Mouse (Mus musculus) thymus, postnatal 36 days (tissue): ENCODE measurements around the gene Dqx1.

Experiments used
- DNase-seq, 2 experiments: peaks; one replicate each; pipeline ENCODE4 v3.0.0; 2022; ENCODE audit warnings: mixed read lengths in 2 of 2

Dqx1 gene

DNA sequence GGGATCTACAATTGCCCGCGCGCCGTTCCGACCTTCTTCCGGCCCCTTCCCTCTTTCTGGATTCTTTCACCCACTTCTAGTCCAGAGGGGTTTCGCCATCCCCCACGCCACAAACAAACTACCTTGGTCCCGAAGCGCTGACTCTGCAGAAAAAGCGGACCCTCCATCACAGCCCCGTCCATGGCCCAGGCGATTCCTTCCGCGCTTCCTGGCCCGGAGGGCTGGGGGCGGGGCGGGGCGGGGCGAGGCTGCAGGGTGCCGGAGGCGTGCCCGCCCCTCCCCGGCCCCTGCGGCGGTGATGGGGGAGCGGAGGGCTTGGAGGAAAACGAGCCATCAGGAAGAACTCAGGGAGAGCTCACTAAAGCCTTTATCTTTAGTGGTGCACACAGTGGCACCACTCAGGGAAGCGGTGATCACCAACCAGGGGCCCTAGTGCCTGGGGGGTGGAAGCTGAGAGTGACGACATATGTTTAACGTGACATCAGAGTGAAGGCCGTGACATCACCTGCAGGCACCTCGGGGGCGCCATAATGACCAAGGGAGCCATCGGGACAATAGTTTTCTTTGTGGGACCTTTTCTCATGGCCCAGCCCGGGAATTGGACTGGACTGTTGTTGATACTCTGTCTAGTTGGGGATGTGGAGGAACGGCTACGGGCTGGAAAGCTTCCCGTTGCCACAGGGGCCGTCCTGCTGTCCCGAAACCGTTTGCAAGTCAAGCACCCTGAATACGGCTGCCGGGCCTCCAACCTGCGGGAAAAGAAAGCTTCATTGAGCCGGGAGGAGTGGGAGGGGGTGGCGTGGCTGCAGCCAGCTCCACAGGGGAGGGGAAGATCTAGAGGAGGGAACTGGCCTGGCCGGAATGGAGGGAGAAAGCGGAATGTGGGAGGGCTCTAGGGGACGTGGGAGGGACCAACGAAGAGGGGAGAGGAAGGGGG, 24.1 kb upstream of the Dqx1 start, which contains the start of the genes Dok1 and Loxl3:
TSS of gene Dok1 (minus strand) at position 223 of the 937 bp plus-strand sequence.
TSS of gene Loxl3 (plus strand) at position 925 of the 937 bp plus-strand sequence.
- peak; percentile 71 to 77 for DNase-seq

DNA sequence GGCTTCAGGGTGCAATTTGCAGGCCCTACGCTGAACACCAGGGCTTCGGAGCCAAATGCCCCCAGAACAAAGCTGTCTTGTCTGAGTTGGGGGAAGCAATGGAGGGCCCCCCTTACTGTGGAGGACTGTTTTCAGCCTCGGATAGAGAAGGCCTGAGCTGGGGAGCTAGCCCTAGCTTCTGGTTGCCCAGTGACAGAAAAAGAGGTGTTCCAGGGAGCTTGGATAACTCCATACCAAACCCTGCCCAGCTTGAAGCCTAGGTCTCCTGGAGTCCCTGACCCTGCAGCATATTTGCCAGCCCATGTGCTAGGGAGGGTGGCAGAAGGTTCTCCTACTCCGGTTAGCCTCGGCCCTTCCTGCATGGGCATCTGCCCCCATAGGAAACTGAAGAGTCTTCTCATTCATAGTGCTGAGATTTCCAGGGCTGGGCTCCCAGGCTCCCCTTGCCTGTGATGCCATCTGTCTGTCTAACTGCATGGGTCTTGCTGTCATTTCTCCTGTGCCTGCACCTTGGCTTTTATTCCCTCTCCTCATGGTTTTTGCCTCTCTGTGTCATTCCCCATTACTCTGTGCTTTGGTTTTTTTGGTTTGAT, 23.1 kb upstream of the Dqx1 start:
- DNase-seq, result no peak

DNA sequence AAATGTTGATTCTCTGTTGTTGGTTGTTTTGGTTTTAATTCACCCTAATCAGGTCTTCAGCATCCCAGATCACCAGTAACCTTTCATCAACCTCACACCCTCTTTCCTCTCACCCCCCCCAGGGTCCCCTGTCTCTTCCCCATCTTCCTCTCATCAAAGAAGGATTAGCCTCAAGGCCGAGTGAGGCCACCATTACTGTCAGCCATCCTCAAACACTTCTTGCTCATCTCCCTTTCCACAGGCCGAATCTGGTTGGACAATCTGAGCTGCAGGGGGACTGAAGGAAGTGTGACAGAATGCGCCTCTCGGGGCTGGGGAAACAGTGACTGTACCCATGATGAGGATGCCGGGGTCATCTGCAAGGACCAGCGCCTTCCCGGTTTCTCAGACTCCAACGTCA, 20.5 kb upstream of the Dqx1 start:
- DNase-seq, result no peak

DNA sequence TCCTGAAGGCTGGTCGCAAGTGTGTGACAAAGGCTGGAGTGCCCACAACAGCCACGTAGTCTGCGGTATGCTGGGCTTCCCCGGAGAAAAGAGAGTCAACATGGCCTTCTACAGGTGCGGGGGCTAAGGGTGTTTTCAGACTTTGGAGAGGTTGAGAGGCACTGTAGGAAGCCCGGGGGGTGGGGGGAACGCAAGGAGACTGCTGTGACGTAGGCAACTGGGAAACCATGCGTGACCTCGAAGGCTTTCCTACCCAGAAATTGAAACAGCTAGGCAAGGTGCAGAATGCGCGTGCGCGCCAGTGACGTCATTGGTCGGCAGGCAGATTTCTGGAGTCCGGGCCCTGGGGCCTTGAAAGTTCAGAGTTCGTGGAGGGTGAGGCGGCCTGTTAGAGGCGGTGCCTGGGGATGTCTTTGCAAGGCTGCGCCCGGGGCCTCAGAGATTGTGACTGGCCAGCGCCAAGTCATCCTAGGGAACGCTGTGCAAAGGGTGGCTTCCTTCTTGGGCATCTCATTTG, 19.1 kb upstream of the Dqx1 start:
- peak; percentile 90 to 95 for DNase-seq

DNA sequence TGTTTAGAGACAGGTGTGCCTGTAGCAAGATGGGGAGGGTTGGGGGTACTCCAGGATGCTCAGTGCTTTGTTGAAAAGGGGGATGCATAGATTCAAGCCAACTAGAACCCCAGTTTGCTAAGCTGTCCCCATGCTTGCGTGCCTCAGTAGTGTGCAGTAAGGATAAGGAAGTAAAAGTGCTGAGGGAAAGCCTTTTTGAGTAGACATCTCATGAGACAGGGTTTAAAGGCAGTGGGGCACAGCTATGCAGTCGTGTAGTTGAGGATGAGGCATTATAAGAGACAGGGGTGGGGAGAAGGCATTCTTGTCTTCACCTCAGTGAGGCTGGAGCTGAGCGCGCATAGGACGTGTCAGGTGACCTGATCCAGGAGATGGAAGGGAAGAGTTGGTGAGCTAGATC, 17.0 kb upstream of the Dqx1 start:
- no peak for DNase-seq

DNA sequence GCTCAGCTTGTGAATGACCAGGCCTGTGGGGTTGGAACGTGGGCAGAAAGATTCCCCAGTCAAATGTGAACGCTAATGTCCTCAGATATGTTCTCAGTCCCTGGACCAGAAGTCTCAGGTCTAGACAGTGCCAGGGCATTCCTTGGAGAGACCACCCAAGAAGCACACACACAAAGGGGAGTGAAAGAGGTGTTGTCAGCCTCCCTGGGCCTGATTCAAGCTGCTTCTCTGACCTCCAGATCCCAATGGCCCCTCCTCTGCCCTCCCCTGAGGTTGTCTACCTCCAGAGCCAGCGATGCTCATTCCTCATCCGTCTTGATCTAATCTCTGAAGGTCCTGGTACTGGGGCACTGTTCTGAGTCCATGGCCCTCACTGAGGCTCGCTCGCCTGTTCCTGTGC, 14.1 kb upstream of the Dqx1 start:
- DNase-seq, result no peak

DNA sequence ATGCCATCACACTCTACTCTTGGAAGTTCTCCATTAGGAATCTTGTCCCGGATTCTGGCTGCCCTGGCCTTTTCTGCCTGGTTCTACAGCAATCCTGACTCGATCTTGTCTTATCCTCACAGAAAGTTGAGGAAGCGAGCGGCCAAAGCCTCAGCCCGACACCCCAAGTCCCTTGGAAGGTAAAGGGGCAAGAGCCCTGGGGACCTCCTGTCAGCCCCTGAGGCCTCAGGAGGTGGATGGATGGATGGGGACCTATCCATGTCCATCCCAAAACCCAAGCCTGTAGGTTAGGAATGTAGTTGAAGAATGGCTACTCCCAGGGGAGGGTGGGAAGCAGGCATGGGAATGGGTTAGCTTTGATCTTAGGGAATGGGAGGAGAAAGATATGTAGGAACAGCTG, 13.7 kb upstream of the Dqx1 start:
- no peak for DNase-seq

DNA sequence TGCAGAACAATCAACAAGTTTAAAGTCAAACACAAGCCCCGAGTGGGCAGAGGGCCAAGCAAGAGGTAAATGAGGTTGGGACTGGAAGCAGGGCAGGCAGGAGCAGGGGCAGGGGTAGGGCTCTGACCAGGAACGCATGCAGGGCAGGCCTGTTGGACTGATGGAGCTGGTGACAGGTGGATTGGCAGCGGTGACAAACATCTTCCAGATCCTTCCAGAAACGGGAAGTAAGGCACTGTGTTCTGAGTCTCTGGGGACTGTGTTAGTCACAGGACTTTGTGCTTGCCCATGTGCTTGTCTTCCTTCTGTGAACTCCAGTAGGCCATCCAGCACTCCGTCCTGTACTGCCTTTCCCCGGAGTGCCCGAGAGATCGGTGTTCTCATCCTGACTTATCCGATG, 12.9 kb upstream of the Dqx1 start:
- DNase-seq, result no peak

DNA sequence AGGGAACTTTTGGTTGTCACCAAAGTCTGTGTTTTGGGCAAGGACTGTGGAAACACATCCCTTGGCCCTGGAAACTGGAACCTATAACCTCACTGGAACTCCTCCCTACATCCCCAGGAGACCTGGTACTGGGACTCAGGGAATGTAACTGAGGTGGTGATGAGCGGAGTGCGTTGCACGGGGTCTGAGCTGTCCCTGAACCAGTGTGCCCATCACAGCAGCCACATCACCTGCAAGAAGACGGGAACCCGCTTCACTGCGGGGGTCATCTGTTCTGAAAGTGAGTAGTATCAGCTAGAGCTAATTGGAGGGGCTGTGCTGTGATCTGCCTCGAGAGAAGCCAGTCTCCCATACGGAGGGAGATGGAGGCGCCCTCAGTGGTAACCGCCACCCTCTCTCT, 8.3 kb upstream of the Dqx1 start:
- DNase-seq, result no peak

DNA sequence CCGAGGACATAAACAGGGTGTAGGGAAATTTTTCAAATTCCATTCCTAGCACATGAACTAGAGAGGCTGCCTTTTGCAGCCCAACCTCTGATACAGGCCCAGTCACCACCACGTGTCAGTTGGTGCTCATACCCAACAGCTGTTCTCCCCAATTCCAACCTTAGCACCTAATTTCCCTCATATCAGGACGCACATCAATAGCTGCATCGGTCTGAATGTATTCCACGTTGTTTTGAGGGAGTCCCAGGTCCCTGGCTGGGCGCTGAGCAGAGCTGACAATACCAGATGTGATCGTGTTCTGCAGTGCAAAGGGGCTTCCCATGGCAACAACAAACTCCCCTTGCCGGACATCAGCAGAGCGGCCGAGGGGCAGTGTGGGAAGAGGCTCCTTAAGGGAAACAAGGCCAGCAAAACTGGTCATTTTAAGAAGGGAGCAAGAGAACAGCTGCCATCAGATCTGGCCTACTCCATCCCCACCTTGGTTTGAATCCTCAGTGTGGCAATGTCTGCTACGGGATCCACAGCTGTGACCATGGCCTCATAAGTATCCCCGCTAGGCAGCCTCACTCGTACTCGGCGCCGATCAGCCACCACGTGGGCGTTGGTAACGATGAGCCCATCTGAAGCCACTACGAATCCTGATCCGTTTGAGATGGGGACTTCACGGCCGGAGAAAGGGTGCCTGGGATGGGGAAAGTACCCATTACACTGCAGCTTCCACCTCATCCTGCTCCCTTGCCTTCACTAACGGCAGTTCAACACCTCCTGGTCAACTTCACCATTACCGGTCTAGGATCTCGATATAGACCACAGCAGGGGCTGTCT, 4.3 kb upstream of the Dqx1 start:
- peak; percentile 16 to 27 for DNase-seq

DNA sequence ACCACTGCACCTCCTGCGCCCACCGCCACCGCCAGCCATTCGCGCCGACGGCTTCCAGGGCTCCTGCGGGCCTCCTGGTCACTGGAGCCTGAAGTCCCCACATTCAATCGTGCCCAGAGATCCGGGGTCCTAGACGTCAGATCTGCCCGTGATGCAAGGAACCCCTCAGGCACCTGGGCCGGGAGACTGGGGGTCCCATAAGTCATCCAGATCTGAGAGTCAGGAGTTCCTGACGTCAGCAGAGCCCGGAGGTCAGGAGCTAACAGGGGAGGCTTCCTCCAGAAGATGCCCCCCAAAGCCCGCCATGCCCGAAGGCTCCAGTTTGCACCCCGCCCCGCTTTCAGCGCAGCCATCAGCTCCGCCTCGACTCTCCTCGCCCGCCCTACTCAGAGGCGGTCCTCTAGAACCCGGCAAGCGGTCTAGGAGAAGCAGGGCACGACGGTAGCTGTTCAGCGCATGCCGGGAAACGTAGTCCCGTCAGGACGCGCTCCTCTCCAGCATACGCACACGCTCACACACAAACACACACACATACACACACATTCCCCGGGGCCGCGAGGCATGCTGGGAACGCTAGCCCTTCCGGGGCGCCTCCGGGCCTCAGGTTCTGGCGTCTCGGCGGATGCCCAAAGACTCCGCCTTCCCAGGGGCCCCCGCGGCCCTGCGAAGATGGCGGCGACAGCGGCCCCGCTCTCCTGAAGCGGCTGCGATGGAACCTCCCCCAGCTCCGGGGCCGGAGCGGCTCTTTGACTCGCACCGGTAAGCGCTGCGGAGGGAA, 3.4 kb upstream of the Dqx1 start, which contains the start of gene Aup1:
TSS of gene Aup1 (plus strand) at position 448 of the 778 bp plus-strand sequence.
- DNase-seq, result peak; percentile 97

DNA sequence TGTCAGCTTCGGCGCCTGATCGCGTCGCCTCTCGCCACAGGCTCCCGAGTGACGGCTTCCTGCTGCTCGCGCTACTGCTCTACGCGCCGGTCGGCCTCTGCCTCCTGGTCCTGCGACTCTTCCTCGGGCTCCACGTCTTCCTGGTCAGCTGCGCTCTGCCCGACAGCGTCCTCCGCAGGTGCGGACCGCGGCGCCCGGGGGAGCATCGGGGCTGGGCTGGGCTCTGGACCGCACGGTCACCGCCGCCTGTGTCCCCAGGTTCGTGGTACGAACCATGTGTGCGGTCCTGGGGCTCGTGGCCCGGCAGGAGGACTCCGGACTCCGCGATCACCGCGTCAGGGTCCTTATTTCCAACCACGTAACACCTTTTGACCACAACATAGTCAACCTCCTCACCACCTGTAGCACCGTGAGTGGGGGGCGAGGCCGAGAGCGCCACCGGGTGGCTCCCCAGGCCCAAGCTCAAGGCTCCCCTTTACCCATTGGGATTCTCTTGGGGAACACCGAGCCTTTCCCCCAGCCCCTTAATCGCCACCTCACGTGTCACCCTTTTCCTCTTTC, 2.7 kb upstream of the Dqx1 start, which contains the start of gene Htra2:
TSS of gene Htra2 (minus strand) at position 403 of the 561 bp plus-strand sequence.
- peak; percentile 64 to 71 for DNase-seq

DNA sequence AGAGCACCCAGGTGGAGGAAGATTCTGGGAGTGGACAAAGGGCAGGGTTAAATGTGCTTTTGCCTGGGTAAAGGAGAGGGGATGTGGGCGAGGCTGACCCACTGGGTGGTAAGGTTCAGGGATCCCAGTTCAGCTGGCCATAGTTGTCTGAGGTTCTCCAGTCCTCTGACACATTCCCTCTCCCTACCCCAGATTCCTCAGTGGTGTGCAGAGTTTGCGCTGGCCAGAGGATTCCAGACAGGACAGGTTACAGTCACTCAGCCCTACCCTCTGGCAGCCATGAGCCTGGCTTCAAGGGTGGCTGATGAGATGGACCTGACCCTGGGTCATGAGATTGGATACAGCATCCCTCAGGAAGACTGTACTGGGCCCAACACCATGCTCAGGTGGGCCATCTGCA, 1.1 kb downstream of the Dqx1 start:
- no peak for DNase-seq

DNA sequence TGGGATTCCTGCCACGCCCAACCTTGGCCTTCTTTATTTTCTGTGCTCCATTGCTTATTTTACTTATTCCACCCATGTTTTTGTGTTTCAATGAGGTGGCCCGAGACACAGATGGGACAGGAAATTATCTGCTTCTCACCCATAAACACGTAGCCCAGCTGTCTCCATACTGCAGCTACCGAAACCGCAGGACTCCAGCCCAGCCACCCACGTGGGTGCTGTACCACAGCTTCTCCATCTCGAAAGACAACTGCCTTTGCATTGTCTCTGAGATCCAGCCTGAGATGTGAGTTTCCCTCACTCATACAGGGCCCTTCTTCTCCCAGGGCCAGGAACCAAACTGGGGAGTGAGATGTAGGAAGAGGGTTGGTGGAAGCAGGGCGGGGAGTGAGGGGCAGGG, 8.4 kb downstream of the Dqx1 start:
- DNase-seq, result peak; percentile 31 to 51

DNA sequence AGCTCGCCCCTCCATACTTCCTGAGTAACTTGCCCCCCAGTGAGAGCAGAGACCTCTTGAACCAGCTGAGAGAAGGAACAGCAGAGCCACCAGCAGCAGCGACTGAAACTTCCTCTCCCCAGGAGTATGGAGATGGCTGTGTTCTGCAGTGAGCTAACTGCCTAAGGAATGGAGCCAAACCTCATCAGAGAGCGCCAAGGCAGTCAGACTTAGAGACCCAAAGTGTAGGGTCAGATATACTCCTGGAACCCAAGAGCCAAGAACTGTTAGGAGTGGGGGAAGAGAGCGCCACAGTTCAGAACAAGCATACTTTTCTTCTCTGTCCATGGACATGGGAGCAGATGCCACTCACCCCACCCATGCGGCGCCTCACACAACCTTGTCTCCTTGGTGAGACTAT, 8.8 kb downstream of the Dqx1 start:
- no peak for DNase-seq

DNA sequence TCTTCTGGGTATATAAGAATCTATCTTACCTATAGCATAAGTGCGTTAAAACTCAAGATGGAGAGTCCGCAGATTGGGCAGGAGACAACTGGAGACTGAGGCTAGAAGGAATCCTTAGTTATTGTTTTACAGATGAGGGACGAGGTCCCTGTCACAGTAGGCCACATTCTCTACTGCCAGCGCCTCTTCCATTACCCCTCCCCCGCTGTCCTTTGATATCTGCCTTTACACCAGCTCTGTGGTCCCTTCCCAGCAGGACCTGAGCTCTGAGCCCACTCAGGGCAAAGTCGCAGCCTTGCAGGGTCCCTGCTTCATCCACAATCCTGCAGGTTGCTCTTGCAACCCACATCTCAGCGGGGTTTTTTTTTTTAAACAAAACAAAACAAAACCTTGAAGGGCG, 10.6 kb downstream of the Dqx1 start:
- no peak for DNase-seq

DNA sequence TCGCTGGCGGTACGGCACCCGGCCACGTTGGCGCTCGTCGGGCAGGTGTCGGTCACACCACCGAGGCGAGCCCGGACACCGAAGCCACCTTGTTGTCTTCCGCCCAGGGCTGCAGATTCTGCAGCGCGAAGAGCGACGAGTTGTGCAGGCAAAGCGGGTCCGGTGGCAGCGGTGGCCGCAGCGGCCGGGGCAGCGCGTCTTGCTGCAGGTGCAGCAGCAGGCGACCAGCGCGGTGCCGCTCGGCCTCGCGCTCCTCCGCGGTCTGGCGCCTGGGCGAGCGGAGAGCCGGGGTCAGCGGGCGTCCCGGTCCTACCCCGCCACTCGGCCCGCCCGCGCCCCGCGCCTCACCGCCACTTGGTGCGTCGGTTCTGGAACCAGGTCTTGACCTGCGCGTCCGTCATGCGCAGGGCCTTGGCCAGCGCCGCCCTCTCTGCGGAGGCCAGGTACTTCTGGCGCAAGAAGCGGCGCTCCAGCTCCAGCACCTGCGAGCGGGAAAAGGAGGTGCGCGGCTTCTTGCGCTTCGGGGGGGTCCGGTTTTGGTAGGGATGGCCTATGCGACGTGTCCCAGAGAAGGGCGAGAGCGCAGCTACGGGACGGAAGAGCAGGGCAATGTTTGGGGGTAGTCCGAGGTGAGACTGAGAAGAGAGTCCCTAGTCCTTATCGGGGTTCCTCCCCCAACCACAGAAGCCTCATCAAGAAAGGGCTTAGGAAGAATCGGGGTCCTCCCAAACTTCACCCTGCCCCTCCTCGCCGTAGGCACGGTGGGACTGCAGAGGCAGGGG, 11.3 kb downstream of the Dqx1 start:
- no peak for DNase-seq

DNA sequence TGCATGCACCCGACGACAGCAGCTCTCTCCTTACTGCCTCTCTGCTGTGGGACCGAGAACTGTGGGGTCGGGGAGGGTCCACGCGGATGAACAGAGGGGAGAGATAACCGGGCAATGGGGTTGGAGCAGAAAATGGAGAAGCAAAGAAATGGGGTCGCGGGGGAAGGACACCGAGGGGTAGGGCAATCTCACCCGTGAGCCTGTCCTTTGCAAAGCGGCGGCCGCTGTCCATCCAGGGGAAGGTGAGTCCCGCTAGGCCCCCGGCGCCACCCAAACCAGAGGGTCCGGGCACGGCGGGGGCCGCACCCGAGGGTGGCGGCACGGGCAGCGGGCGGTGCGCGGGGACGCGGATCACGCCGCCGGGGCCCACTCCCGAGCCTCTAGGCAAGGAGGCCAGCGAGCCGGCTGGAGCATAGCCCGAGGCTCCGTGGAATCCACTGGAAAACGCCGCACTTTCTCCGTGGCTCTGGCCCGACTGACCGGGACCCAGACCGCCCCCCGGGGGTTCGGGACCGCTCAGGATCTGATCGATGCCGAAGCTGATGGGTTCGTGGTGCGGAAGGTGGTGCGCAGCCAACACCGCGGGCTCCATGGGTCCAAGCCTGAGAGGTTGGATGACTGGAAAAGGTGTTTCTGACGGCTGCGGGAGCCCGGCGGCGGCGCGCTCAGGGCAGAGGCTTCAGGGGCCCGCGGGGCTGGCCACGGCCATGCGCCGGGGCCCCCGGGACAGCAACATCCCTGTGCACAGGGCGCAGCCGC, 12.0 kb downstream of the Dqx1 start:
- no peak for DNase-seq

DNA sequence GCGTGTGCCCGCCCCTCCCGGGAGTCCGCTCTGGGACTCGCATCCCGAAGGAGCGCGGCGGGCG, 12.4 kb downstream of the Dqx1 start, which contains the start of gene Tlx2:
TSS of gene Tlx2 (minus strand) at position 47 of the 64 bp plus-strand sequence.
- no peak for DNase-seq
